Mouse (Mus musculus) kidney, adult 2 months (tissue): ENCODE measurements at regions not wholly inside any gene's neighbourhood (a gene's known extent, or its start where the extent isn't known, plus 50 kb on each side); places are given as distances from the start of the nearest gene placed in this dataset.

Experiments
- CTCF ChIP-seq: fragments of 200-500 bp; conservative IDR thresholded peaks from 2 replicates; pipeline ENCODE4 v1.5.1; 2011; ENCODE audit warnings: low read depth, mild to moderate bottlenecking, control low read depth, low read length, moderate library complexity, mixed read lengths; ENCODE audit not compliant: insufficient read depth, insufficient read length
- POLR2A ChIP-seq: fragments of 200-500 bp; IDR thresholded peaks from one replicate; pipeline ENCODE4 v1.6.1; 2011; ENCODE audit warnings: low read depth, low read length, control low read depth

DNA sequence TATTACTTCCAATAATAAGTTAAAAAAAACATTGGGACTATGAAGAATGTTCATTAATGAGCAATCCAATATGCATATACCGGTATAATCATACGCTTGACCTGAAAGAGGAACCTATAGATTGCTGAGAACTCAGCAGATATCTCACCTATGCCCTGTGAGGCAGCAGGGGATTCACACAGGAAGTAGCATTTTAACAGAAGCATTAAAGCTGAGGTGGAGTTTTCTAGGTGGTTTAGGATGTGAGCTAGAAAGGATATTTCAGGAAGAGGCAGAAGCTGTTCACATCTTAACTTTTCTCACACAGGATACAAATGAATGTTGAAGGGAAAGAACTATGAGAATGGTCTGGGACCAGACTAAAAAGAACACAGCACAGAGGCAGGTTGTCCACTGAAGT lies 51.6 kb upstream of the Rgs1 start:
- no peak for TF ChIP-seq CTCF
- TF ChIP-seq POLR2A: no peak
